Mouse (Mus musculus): ENCODE measurements around the gene Tns3.

The Tns3 gene

DNA sequence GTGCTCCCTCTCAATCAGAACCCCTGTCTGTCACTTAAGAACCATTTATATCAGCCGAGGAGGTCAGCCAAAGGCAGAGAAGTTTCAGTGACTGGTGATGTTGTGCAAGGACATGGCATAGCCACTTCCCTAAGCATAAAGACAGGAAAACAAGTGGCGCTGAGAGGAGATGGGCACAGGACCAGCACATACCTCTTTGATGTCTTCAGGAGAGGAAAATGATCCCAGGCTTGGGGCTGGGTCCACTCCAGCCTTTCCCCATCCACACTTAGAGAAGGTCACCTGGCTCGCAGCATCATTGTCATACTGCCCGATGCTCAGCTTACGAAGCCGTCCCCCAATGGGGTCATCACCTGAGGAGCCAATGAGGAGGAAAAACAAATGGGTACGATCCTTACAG lies 185.0 kb downstream of the Tns3 start:
- ATAC-seq (ENCODE audit: low TSS enrichment), result no peak

DNA sequence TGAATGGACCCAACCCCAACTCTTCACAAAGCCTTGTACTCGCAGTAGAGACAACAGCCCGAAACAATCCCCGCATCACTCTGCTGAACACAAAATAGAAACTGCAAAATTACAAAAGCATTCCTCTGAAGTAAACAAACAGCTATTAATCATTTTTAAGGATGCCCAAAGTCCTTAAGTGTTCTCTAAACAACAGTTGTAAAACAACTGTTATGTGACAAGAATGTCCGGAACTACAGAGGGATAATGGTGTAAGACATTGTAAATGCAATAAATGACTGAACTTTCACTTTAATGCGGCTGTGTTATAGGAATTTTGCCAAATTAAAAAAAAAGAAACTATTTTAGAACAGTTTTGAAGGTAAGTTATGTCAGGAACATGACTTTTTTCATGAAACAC lies 190.7 kb downstream of the Tns3 start:
- ATAC-seq (ENCODE audit: low TSS enrichment), result no peak

DNA sequence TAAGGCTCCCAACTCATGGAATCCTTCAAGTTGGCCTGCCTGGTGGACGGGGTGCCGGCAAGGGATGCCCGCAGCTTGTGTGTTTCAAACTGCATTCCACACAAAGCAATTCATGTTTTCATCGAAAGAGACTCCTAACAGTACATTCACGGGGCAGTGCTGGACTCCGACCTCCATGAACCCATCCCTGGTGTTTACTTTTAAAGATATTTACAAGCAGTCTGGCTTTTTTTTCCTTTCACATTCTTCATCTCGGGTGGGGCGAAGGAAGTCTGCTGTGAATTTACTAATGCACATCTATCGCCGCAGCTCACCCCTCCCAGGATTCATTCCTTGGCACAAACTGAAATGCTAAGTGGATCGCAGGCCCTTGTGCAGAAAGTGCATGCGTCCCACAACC lies 191.9 kb downstream of the Tns3 start:
- ATAC-seq (ENCODE audit: low TSS enrichment), result no peak

DNA sequence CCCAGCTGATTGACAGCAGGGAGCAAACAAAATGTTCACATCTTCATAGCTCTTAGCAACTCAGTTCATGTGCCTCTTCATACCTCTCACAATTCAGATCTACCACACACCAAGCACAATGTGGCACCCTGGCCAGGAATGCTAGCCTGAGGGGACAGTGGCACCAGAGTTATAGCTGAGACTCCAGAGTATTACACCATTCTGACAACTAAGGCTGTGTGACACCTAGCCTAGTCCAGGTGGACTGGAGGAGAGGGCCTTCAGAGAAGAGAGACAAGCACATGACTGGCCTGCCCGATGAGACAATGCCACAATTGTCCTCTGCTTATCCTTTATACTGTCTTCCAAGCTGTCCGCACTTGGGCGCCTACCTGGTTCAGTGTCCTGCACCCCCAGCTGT lies 192.8 kb downstream of the Tns3 start:
- no peak for ATAC-seq (ENCODE audit: low TSS enrichment)

DNA sequence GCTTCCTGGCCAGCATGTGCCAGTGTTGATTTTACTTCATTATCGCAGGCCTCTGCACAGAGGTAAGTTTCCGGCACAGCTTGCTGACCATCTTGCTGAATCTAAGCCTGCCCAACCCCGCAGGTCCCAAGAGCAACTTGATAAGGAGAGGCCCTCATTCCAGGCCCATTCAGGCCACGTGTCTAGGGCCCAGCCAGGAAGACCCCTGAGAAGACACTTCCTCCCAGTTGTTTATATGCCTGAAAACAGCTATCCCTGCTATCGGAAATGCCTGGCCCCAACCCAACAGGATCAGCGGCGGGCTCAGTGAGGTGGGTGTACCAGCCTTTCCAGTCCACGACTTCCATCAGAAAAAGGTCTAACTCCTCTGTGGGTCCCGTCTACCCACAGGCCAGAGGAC lies 194.8 kb downstream of the Tns3 start:
- no peak for ATAC-seq (ENCODE audit: low TSS enrichment)

DNA sequence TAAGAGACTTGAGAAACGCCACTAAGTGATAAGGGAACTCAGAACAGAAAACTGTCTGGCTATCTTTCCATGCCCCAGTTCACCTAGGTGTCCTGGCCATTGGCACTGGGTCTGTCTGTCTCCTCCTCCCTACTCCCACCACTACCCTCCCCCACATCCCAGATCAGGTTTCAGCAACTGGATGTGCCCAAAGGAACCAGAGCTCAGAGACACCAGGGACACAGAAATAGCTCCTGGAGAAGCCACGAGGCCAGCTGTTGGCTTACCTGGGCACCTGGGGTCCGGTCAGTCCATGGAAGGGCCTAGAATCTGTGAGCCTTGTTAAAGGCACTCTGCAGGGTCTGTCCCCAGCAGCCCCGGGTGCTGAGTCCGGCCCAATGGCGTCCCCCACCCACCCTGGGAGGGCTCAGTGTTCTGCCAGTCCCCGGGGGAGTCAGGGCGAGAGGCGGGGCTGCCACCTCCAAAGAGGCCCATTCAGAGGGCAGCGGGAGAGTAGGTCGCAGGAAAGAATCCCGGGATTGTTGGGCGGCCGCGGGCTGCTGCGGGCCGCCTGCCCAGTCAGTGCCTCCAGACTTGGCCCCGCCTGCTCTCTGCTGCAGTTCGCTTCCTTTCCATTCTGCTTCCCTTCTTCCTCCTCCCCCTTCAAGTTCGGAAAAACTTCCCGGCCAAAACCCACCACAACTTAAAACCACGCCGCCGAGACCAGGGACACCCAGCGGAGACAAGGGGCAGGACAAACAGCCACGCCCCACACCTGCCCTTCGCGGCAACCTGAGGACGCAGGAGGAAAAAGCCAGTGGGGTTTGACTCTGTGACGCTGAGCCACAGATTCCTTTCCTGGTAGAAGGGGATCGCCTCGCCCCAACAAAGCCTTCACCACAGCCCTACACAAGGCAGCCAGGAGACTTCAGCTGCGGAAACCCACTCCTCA lies 195.9 kb downstream of the Tns3 start:
- ATAC-seq (ENCODE audit: low TSS enrichment), result peak; percentile 82

DNA sequence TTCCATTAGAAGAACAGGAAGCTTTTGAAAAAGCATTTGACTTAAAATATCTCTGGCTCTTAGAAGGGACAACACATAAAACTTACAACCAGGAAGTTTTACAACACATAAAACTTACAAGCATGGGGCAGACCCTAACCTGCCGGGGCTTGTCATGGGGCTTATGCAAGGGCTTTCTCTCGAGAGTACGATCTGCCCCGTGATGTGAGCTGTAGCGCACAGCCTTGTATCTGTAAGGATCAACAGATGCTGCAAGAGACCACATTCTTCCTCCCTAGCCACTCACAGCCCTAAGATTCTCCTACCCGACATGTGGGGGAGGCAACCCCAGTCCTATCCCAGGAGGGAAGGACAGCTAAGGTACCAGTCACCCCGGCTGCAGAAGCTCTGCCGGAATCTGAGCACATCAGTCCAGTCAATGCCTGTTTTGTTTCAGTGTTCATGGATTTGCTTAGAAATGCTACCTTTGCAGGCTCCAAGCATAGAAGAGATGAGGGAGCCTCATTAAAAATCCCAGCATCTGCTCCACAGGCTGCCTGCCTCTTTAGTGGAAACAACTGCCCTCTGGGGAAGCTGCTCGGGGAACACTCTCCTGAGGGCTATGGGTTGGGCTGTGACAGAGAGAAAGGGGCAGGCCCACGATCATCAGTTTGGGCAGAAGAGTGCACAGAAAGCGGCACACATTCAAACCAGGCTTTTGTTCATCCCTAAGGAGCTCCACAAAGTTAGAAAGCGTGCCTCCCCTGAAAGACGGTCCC lies 196.8 kb downstream of the Tns3 start:
- peak; percentile 63 for ATAC-seq (ENCODE audit: low TSS enrichment)

DNA sequence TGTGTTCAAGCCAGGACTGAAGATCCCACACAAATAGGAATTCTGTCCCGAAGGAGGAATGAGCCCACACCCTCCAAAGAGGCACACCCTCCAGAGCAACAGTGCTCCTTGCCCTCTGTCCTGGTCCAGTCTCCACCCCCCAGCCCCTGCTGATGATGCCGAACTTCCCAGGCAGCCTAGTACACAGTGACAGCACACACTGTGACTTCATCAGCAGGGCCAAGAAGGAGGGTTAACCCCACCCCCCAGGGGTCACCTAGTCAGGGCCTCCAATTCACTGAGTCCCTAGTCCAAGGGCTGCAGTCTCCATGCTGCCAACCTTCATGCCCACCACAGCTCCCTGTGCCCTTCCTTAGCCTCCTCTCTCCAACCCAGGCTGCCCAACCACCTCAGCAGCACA lies 200.5 kb downstream of the Tns3 start:
- ATAC-seq (ENCODE audit: low TSS enrichment), result no peak

DNA sequence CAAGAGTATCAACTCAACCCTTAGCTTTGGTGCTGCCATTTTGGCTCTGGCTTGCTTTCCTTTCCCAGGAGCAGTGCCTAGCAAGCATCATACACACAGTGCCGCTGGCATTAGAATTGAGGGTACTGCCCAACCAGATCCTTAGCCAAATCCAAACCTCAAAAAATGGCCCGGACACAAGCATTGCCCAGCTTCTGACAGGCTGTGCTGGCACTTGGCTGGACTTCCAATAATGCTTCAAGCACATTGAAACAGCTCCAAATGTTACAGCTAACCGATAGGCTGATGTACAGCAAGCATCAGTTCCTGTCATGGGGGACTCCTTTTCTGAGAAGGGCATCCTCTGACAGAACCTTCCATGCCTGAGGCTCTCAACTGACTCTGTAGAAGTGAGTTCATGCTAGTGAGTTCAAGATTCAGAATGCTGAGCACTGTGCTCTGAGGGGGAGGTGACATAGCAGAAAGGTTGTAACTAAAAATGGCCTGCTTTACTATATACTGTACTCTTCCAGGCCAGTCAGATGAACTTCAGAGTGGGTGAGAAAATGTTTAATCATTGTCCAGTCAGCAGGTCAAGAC lies 201.4 kb downstream of the Tns3 start:
- no peak for ATAC-seq (ENCODE audit: low TSS enrichment)

DNA sequence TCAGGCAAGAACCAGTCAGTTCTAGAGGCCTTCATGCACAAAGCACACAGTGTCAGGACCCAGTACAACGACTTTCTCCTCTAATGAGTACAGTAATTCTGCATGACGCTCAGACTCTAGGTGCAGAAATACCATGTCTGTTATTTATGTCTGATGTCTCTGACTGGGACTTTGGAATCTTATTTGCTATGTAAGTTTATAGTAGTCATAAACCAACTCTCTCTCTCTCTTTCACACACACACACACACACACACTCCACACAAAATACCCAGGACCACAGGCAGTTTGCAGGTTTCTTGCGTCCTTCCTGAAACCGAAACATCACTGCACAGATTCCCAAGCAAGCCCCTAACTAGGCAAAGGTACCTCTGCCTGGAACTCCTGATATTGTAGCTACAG lies 203.5 kb downstream of the Tns3 start:
- no peak for ATAC-seq (ENCODE audit: low TSS enrichment)

DNA sequence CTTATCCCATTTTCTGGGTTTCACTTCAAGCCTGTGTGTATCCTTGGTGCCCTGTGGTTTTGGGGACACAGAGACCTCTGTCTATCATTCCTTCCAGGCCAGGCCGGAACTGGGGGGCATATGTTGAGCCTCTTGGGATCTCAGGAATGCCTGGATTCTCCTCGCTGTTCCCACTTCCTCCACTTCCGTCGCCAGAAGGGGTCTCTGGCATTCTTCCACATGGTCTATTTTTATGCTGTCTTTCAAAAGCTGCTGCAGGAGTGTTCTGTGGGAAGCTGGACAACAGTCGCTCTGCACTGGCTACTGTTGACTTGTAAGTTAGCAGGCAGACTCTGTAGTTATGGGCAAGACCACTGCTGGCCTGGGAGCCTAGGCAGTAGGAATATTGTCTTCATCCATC lies 206.4 kb downstream of the Tns3 start:
- ATAC-seq (ENCODE audit: low TSS enrichment), result no peak

DNA sequence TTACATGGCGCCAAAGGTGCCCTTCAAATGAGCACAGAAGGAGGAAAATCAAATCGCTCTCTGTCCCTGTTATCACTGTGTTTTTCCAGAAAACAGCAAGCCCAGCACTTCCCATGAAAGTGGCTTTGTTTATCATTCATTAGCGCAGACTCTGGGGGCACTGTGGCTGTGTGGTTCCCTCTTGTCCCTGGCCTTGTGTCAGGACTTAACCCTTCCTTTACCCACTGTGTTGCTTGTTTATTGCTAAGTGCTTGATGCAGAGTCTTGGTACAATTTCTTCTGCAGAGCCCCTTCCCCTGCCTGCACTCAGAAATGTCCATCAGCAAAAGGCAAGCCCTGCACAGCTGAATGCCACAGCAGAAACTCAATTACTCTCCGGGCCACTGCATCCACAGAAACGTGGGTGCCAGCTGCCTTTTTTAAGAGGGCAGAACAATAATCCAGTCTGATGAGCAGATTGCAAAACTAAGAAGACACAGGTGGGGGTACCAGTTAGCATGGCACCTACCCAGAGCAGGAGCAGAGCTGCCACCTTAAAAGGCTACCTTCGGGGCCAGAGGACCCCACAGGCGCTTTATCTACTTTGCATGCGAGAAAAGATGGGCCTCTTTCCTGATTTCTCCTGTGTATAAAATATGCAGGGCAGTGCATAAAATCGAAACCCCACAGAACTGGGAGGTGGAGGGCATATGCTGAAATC lies 207.6 kb downstream of the Tns3 start:
- peak; percentile 61 for ATAC-seq (ENCODE audit: low TSS enrichment)

DNA sequence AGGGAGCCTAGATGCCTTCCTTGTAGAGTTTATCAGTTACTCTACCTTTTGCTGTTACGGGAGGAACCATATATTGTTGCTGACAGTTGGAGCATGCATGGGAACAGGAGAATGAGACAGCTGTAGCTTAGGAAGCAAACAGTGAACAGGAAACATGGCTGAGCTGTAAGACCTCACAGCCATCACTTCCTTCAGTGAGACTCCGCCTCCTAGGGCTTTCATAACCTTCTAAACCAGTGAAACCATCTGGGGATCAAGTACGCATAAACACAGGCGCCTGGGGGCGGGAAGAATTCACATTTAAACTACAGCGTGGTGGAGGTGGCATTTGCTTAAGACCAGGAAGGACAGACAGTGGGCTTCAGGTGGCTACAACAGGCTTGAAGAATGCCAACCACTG lies 208.7 kb downstream of the Tns3 start:
- ATAC-seq (ENCODE audit: low TSS enrichment), result no peak

DNA sequence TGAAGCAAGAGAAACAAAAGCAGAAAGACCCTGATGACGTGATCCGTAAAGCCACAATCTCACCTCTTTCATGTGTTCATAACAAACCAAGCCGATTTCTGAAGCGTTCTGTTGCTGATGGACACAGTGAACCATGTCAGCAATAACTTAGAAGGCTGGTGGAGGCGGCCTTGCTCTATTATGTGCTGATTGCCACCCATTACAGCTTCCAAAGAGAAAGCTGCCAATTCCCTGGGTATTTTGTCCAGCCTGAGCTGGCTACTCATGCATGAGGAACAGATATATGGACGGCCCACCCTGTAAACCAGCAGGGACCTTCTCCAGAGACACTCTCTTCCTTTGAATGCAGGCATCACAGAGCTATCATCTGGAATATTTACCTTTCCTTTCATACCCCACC lies 211.1 kb downstream of the Tns3 start:
- no peak for ATAC-seq (ENCODE audit: low TSS enrichment)

DNA sequence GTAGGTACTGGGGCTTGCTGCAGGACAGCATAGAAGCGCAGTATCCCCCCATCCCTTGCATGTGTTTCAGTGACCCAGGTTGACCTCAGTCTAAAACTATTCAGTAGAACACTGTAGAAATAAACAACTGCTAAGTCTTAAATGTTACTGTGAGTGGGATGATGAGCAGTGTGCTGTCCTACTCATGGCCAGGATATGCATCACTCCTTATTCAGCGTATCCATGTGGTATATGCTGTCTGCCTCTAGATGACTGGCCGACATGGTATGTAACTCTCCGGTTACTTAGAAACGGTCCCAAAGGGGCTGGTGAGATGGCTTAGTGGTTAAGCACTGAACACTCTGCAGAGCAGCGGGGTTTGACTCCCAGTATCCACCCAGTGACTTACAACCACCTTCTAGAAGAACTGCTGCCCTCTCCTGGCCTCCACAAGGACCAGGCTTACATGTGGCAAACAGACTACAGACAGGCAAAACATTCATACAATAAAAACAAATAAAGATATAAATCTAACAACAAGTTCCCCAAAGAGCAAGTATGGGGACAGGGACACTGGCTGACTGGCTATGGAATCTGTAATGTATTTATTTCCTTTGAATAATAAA lies 212.6 kb downstream of the Tns3 start:
- ATAC-seq (ENCODE audit: low TSS enrichment), result no peak

DNA sequence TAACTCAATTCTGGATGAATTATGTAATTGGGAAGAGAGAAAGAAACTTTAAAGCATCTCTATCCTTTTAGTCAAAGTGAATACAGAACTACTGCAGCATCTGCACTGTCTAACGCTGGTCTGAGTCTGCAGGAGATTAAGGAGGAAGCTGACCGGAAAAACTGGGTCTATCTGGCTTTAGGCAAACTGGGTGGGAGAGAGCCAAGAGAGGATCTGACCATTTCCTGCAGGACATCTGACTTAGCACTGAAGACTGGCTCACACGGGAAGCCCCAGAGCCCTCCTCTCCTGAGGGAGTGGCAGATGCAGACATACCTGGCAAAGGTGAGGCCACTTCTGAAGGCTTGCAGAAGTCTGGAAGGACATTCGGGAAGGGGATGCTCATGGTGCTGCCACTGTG lies 213.8 kb downstream of the Tns3 start:
- no peak for ATAC-seq (ENCODE audit: low TSS enrichment)

DNA sequence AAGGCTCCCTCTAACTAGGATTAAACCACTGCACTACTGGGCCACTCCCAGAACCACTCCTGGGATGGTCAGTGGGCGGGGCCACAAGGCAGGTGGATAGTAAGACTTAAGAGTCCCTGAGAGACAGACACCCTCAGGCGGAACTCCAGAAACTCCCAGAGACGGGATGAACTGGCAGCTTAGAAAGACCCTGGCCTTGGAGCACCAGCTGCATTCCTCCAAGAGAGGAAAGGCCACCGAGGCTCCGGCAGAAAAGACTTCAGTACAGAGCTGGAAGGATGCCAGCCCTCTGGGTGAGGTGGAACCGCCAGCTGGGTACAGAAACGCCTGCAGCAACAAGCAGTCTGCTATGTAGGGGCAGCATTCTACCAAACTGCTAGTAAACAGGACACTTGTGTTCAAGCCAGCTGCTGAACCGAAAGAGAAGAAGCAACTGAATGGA lies 218.4 kb downstream of the Tns3 start:
- peak; percentile 82 for ATAC-seq (ENCODE audit: low TSS enrichment)

DNA sequence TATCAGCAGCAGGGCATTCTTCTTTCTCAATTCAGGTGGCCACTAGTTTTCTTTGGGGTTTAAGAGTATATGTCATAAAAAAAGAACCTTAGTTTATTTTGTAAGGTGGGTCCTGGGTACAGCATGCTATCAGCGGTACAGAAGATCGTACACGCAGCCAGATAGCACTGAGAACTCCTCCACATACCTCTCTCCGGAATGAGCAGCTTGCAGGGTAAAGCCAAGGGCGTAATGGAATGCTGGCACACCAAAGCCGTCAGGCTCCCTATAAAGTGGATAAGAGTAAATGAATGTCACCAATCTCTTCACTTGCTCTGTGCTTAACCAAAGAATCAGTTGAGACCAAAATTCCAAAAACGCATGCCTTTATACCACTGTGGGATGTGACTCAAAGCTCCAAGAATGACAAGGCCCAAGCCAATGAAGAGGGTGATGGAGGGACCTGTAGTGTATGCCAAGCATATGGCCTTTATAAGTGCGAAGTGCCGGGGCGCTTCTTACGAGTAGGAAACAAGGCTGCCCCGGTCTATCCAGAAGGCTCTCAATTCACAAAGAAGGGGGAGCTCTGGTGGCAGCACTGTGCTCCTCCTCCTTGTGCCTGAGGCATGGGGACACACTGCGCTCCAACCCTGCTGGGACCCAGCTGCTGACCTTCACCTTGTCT lies 219.4 kb downstream of the Tns3 start:
- ATAC-seq (ENCODE audit: low TSS enrichment), result no peak

DNA sequence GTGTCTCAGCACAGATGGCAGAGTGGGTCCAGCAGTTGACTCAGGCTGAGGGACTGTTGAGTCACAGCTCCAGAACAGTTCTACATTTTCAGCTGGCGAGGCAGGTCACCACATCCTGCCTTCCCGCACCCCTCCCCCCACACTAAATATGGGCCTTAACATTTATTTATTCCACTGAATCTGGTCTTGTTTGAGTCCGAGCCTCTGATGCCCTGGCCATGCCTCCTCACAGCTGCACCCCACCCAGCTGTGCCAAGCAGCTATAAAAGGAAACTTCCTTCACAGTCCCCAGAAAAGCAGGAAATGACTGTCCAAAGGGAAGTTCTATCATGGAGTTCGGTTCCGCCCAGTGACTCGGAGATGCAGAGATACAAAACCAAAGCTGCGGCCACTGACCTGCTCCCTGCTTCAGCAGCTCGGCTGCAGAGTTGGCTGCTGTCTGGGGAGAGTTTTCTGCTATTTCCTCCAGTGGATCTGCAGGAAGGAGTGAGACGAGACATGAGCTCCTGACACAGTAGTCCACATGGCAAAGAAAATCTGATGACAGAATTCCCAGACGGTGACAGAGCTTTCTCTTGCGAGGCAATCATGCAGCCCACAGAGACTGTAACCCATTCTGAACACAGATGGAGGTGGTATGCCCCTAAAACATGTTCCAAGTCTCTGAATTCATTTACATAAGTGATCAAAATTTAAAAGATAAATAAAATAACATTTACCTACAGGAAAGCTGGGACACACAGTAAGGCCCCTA lies 220.6 kb downstream of the Tns3 start:
- peak; percentile 36; the same call in 1 of the 2 replicates for ATAC-seq (ENCODE audit: low TSS enrichment)

DNA sequence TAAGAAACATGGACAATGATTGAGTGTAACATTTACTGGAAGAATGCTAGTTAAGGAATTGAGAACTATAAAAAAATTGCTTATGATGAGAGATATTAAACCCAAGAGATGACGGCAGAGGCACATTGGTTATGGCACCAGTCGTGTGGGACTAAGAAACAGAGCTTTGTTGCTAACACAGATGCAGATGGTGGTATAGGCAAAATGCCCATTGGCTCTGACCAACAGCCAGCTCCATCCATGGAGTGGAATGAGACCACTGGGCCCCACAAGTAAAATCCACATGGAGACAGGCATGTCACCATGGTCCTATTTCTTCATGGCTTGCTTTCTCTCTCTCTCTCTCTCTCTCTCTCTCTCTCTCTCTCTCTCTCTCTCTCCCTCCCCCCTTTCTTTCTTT lies 223.6 kb downstream of the Tns3 start:
- ATAC-seq (ENCODE audit: low TSS enrichment), result no peak
